In the genomic region with DNA sequence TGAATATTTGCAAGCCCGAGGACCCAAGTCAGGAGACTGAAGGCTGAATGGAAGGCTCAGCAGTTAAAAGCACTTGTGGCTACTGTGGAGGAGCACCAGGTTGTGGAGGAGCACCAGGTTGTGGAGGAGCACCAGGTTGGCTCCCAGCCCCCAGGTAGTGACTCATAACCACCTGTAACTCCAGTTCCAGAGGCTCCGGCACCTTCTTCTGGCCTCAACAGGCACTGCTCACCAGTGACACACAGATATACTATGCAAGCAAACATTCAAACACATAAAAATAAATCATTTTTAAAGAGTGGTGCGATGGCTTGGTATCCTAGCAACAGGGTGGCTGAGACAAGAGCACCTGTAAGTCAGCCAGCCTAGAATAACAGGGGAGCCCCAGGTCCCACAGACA, we compare ENCODE assay signal across 26 mouse cellular contexts. TPM values are rescaled to one million over a fixed set of nuclear protein-coding genes. Genes with fewer than 3 reads are reported as not detected.
A peak's percentile ranks its signal among the peaks of the same experiment; 100 is the strongest.
DNase-seq lines count a peak whose midpoint lies in the region; ATAC-seq and TF ChIP-seq lines count a peak whose summit lies in the region.
"Had no signal": no experiment of that assay in that cellular context is flagged by ENCODE, and none has a peak within 500 bp of the region (broad histone marks: within the 10 kb centered on the region; RNA-seq: fewer than 3 reads in every experiment).

No protein-coding gene starts in this region.

- 0 out of 2 replicates have a peak, but pooled peaks have one; percentile 1 for ATAC-seq in kidney, embryonic 16.5 days (ENCODE audit: low FRiP score, low TSS enrichment)
- peak; percentile 29; the same call in 1 of the 2 replicates for ATAC-seq in midbrain, embryonic 16.5 days
- no peak for ATAC-seq in midbrain, embryonic 13.5 days
- ATAC-seq: activated CD4-positive, CD25-positive, alpha-beta regulatory T cell, adult 4 months; forebrain, postnatal 0 days; hindbrain, embryonic 16.5 days; intestine, embryonic 16.5 days had no signal

- H3K9ac ChIP-seq in kidney, embryonic 16.5 days (replicated peaks; ENCODE audit: low read length), result no peak overlapping the region
- H3K9ac ChIP-seq in midbrain, embryonic 16.5 days (ENCODE audit: low read depth, low read length), result no peak overlapping the region
- no peak overlapping the region for H3K9ac ChIP-seq in midbrain, embryonic 13.5 days (replicated peaks)
- H3K9ac ChIP-seq: forebrain, postnatal 0 days; heart, embryonic 15.5 days; limb, embryonic 13.5 days; midbrain, embryonic 12.5 days; neural tube, embryonic 12.5 days had no signal

- DNase-seq in kidney, postnatal 14 days, result no peak
- peak; percentile 58 for DNase-seq in induced T-regulatory cell, adult 2 months (ENCODE audit: low read depth)
- no peak for DNase-seq in thymus, adult 2 months
- DNase-seq in thymus, postnatal 25 days, result no peak
- DNase-seq: adrenal gland, adult 2 months; adrenal gland, postnatal 36 days; cerebellum, adult 2 months; cerebellum, postnatal 14 days; forebrain, postnatal 0 days; gastrocnemius, postnatal 10 days; kidney, postnatal 4 days; lung, postnatal 14 days; thymus, postnatal 36 days had no signal

- no peak overlapping the region for H3K4me3 ChIP-seq in kidney, embryonic 16.5 days (ENCODE audit: low read length)
- H3K4me3 ChIP-seq in midbrain, embryonic 16.5 days (ENCODE audit: low read depth, low read length), result no peak overlapping the region
- H3K4me3 ChIP-seq in midbrain, embryonic 13.5 days (replicated peaks), result no peak overlapping the region
- no peak overlapping the region for H3K4me3 ChIP-seq in thymus, adult 2 months (ENCODE audit: control insufficient read depth, insufficient read depth, low read length)
- H3K4me3 ChIP-seq: erythroblast, embryonic 14.5 days; heart, embryonic 10.5 days; heart, embryonic 15.5 days; limb, embryonic 13.5 days; midbrain, embryonic 12.5 days; neural tube, embryonic 12.5 days had no signal

- no peaks in the 10 kb centered on the region for H3K9me3 ChIP-seq in kidney, embryonic 16.5 days (ENCODE audit: low read length)
- no peaks in the 10 kb centered on the region for H3K9me3 ChIP-seq in midbrain, embryonic 16.5 days (replicated peaks; ENCODE audit: control insufficient read depth, low read length, poor library complexity, severe bottlenecking)
- no peaks in the 10 kb centered on the region for H3K9me3 ChIP-seq in midbrain, embryonic 13.5 days
- H3K9me3 ChIP-seq: heart, embryonic 10.5 days; heart, embryonic 15.5 days; limb, embryonic 13.5 days; midbrain, embryonic 12.5 days; neural tube, embryonic 12.5 days had no signal

- whole genome bisulfite sequencing in kidney, embryonic 16.5 days, result 53% methylated on average over 3 of the region's 3 CpGs
- whole genome bisulfite sequencing in midbrain, embryonic 16.5 days, result 78% methylated on average over 3 of the region's 3 CpGs
- 88% methylated on average over 3 of the region's 3 CpGs for WGBS in midbrain, embryonic 13.5 days
- WGBS in thymus, adult 2 months, result 80% methylated on average over 3 of the region's 3 CpGs

- H3K27ac ChIP-seq in kidney, embryonic 16.5 days (ENCODE audit: low read length), result no peak overlapping the region
- no peak overlapping the region for H3K27ac ChIP-seq in midbrain, embryonic 16.5 days (ENCODE audit: low read length)
- no peak overlapping the region for H3K27ac ChIP-seq in midbrain, embryonic 13.5 days
- no peak overlapping the region for H3K27ac ChIP-seq in thymus, adult 2 months (ENCODE audit: control insufficient read depth, insufficient read depth, low read length)
- H3K27ac ChIP-seq: heart, embryonic 10.5 days; heart, embryonic 15.5 days; limb, embryonic 13.5 days; midbrain, embryonic 12.5 days; neural tube, embryonic 12.5 days had no signal

- TF ChIP-seq POLR2A in thymus, adult 2 months (IDR thresholded peaks at IDR 0.05; ENCODE audit: control insufficient read depth, extremely low read depth, insufficient read depth, low read length, poor library complexity), result no peak

- no peaks in the 10 kb centered on the region for H3K36me3 ChIP-seq in kidney, embryonic 16.5 days (ENCODE audit: insufficient read depth, low read length)
- H3K36me3 ChIP-seq in midbrain, embryonic 16.5 days (ENCODE audit: control insufficient read depth, insufficient read depth, low read length), result no peaks in the 10 kb centered on the region
- no peaks in the 10 kb centered on the region for H3K36me3 ChIP-seq in midbrain, embryonic 13.5 days
- H3K36me3 ChIP-seq in thymus, adult 2 months (ENCODE audit: control insufficient read depth, insufficient read depth, low read length), result no peaks in the 10 kb centered on the region
- H3K36me3 ChIP-seq: midbrain, embryonic 12.5 days; neural tube, embryonic 12.5 days had no signal

- no peaks in the 10 kb centered on the region for H3K27me3 ChIP-seq in kidney, embryonic 16.5 days (ENCODE audit: insufficient read depth, low read length)
- no peaks in the 10 kb centered on the region for H3K27me3 ChIP-seq in midbrain, embryonic 16.5 days (ENCODE audit: control insufficient read depth, insufficient read depth, low read depth, low read length)
- no peaks in the 10 kb centered on the region for H3K27me3 ChIP-seq in midbrain, embryonic 13.5 days
- H3K27me3 ChIP-seq in thymus, adult 2 months (ENCODE audit: control insufficient read depth, insufficient read depth, low read length), result no peaks in the 10 kb centered on the region
- H3K27me3 ChIP-seq: heart, embryonic 15.5 days; limb, embryonic 13.5 days; midbrain, embryonic 12.5 days; neural tube, embryonic 12.5 days had no signal

- peaks cover 56% of the 10 kb centered on the region for H3K4me1 ChIP-seq in kidney, embryonic 16.5 days (ENCODE audit: insufficient read depth, low read length)
- H3K4me1 ChIP-seq in midbrain, embryonic 16.5 days (ENCODE audit: control insufficient read depth, insufficient read depth, low read length), result peaks cover 42% of the 10 kb centered on the region
- peaks cover 74% of the 10 kb centered on the region for H3K4me1 ChIP-seq in midbrain, embryonic 13.5 days (replicated peaks)
- peaks cover 28% of the 10 kb centered on the region for H3K4me1 ChIP-seq in thymus, adult 2 months (replicated peaks; ENCODE audit: control insufficient read depth, insufficient read depth, low read length)

- H3K4me2 ChIP-seq in kidney, embryonic 16.5 days (replicated peaks; ENCODE audit: low read depth, low read length), result no peak overlapping the region
- no peak overlapping the region for H3K4me2 ChIP-seq in midbrain, embryonic 16.5 days (ENCODE audit: low read length)
- no peak overlapping the region for H3K4me2 ChIP-seq in midbrain, embryonic 13.5 days (replicated peaks)
- H3K4me2 ChIP-seq: heart, embryonic 15.5 days; limb, embryonic 13.5 days; liver, embryonic 11.5 days; midbrain, embryonic 12.5 days; neural tube, embryonic 12.5 days had no signal

- no peak for TF ChIP-seq CTCF in thymus, adult 2 months (IDR thresholded peaks at IDR 0.05; ENCODE audit: borderline replicate concordance, control insufficient read depth, extremely low read depth, insufficient read depth, low read length, poor library complexity)

RNA-seq across cellular contexts. Expression of a gene that starts 58.3 kb away (rescaled TPM):
- 114 and 123 TPM in 2 replicates for polyA plus RNA-seq in kidney, embryonic 16.5 days (2015; fragmentation: Nextera tagmentation; extraction: Ambion mirVana)
- 49.2 and 51.0 TPM in 2 replicates for polyA plus RNA-seq in midbrain, embryonic 16.5 days (2015; fragmentation: Nextera tagmentation; extraction: Ambion mirVana)
- polyA plus RNA-seq in midbrain, embryonic 13.5 days (2015; fragmentation: Nextera tagmentation; extraction: Ambion mirVana), result 62.4 and 66.2 TPM in 2 replicates
- 107 and 108 TPM in 2 replicates for polyA plus RNA-seq in thymus, adult 2 months (2012; rRNA removed)
